Mouse (Mus musculus) heart, embryonic 16.5 days (tissue): ENCODE measurements around the gene Fbxo28. TPM values are rescaled to one million over a fixed set of nuclear protein-coding genes. Genes with fewer than 3 reads are reported as not detected.

Experiments used
- ATAC-seq: fragments of 200-750 bp; cut with Nextera tagmentation; replicated peaks from 2 replicates; pipeline ENCODE4 v1.8.0; 2017; ENCODE audit warnings: moderate number of reproducible peaks; ENCODE audit not compliant: insufficient read depth, low FRiP score; ENCODE audit errors: extremely low read depth
- H3K27ac ChIP-seq: fragments of 300-500 bp; sonication (generic); 2 replicates; pipeline ENCODE4 v1.5.1; 2014; ENCODE audit warnings: mild to moderate bottlenecking, low read length, control low read depth, moderate library complexity
- H3K27me3 ChIP-seq: fragments of 300-500 bp; sonication (generic); 2 replicates; pipeline ENCODE4 v1.6.1; 2014; ENCODE audit warnings: low read length, mixed read lengths; ENCODE audit not compliant: control insufficient read depth, insufficient read depth
- H3K36me3 ChIP-seq: fragments of 300-500 bp; sonication (generic); 2 replicates; pipeline ENCODE4 v1.6.1; 2014; ENCODE audit not compliant: control insufficient read depth, insufficient read depth
- H3K4me1 ChIP-seq: fragments of 300-500 bp; sonication (generic); 2 replicates; pipeline ENCODE4 v1.6.1; 2014; ENCODE audit warnings: low read length, mixed read lengths; ENCODE audit not compliant: control insufficient read depth, insufficient read depth
- H3K4me2 ChIP-seq: fragments of 300-500 bp; sonication (generic); 2 replicates; pipeline ENCODE4 v1.6.1; 2014; ENCODE audit warnings: low read depth, mild to moderate bottlenecking, control low read depth, low read length
- H3K4me3 ChIP-seq: fragments of 300-500 bp; sonication (generic); 2 replicates; pipeline ENCODE4 v1.5.1; 2014; ENCODE audit warnings: mild to moderate bottlenecking, control low read depth, low read length
- H3K9ac ChIP-seq: fragments of 300-500 bp; sonication (generic); 2 replicates; pipeline ENCODE4 v1.6.1; 2014; ENCODE audit warnings: low read length, control low read depth
- H3K9me3 ChIP-seq: fragments of 300-500 bp; sonication (generic); replicated peaks from 2 replicates; pipeline ENCODE4 v1.6.1; 2016; ENCODE audit warnings: low read length; ENCODE audit not compliant: control insufficient read depth
- WGBS: fragments of 180-500 bp; shearing (Covaris S2); extraction: QIAGEN DNeasy Blood & Tissue Kit; methylation state at CpG from one replicate; pipeline ENCODE4 v1.1.7; 2014; 5-methylcytosine and 5-hydroxymethylcytosine counted together
- polyA plus RNA-seq: library from polyadenylated mRNA; unstranded; fragments of >200 nt; fragmentation: Nextera tagmentation; extraction: Ambion mirVana; gene quantifications from 2 replicates; pipeline ENCODE4 v1.2.1, GENCODE M21; 2015

The Fbxo28 gene
- polyA plus RNA-seq, 1 experiment from 2014 or later, result 12.5 TPM

DNA sequence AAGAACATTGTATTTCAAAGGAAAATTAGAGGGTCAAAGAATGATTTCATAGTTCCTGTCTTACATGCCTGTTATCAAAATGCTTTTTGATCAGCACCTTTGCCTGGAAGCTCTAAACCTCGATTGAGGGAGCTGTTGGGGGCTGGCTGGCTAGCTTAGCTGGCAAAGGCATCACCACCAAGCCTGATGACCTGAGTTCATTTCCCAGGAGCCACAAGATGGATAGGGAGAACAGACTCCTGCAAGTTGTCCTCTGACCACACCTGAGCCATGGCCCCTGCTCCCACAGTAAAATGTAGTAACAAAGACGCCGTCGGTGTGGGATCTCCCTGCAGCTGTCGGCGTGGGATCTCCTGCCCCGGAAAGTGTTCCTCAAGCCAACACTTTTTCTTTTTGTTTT, 35.4 kb upstream of the Fbxo28 start:
- Histone ChIP-seq H3K9me3 (no peaks in the 10 kb centered on the region), H3K9ac (no peak overlapping the region), H3K36me3 (no peaks in the 10 kb centered on the region), H3K27me3 (no peaks in the 10 kb centered on the region; the same call in 1 of the 2 replicates), H3K27ac (no peak overlapping the region), H3K4me3 (no peak overlapping the region), H3K4me2 (no peak overlapping the region), H3K4me1 (no peaks in the 10 kb centered on the region)
- ATAC-seq, result no peak
- 90% methylated on average over 7 of the region's 7 CpGs for WGBS

DNA sequence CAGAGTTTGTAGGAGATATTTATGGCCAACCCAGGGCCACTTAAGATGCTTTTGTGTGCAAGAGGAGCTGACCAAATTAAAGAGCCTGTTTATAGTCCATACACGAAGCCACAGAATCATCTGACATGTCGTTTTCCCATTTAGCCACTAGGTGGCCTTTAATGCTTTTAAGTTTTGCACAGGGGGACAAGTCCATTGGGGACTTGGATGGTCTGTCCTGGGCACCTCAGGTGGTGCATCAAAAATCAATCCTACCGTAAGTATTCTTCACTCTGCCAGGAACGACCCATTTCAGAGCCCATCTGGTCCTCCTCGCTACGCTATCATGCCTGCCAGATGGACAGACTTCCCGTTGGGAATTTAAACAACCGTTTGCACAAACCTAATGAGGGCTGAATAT, 34.8 kb upstream of the Fbxo28 start:
- Histone ChIP-seq H3K9ac (no peak overlapping the region), H3K9me3 (no peaks in the 10 kb centered on the region), H3K4me1 (no peaks in the 10 kb centered on the region), H3K4me3 (no peak overlapping the region), H3K36me3 (no peaks in the 10 kb centered on the region), H3K27ac (no peak overlapping the region), H3K4me2 (no peak overlapping the region), H3K27me3 (no peaks in the 10 kb centered on the region; the same call in 1 of the 2 replicates)
- 31% methylated on average over 8 of the region's 8 CpGs for WGBS
- ATAC-seq, result no peak

DNA sequence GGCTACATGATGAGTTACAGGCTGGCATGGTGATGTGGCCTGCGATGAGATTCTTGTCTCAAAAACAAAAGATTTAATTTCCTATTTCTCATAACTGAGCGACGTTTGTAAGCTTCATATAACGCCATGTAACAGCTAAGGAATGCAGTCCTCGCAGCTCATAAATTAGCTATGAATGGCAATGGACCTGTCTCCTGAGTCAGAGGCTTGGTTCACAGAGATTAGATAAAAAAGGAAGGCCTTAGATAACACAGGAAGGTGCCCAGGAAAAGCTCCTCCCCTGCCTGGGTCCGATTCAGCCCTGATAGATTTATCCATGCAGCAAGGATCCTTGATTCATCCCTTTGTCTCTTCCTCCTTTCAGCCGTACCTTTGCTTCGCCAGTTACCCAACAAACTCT, 30.5 kb upstream of the Fbxo28 start:
- Histone ChIP-seq H3K4me2 (no peak overlapping the region), H3K27me3 (no peaks in the 10 kb centered on the region; the same call in 1 of the 2 replicates), H3K9me3 (no peaks in the 10 kb centered on the region), H3K27ac (no peak overlapping the region), H3K36me3 (no peaks in the 10 kb centered on the region), H3K9ac (no peak overlapping the region), H3K4me1 (no peaks in the 10 kb centered on the region), H3K4me3 (no peak overlapping the region)
- 58% methylated on average over 8 of the region's 8 CpGs for WGBS
- no peak for ATAC-seq

DNA sequence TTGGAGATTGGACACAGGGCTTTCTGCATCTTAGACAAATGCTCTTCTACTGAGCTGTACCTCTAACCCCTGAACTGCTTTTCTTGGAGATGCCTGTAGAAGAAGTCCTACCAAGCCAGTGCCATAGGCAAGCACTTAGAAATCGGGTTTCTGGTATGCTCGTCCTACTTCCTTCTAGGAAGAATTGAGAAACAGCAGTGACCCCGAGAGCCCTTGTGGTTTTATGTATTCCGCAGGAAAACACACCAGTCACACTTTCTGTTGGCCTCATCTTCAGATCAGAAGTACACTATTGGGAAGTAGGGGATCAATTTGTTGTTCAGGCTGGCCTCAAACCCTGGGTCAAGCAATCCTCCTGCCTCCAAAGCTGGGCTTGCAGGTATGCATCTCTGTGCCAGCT, 28.0 kb upstream of the Fbxo28 start:
- 65% methylated on average over 4 of the region's 4 CpGs for WGBS
- Histone ChIP-seq H3K4me1 (no peaks in the 10 kb centered on the region), H3K4me3 (no peak overlapping the region), H3K9me3 (no peaks in the 10 kb centered on the region), H3K9ac (no peak overlapping the region), H3K36me3 (no peaks in the 10 kb centered on the region), H3K27ac (no peak overlapping the region), H3K4me2 (no peak overlapping the region), H3K27me3 (no peaks in the 10 kb centered on the region)
- ATAC-seq, result no peak

DNA sequence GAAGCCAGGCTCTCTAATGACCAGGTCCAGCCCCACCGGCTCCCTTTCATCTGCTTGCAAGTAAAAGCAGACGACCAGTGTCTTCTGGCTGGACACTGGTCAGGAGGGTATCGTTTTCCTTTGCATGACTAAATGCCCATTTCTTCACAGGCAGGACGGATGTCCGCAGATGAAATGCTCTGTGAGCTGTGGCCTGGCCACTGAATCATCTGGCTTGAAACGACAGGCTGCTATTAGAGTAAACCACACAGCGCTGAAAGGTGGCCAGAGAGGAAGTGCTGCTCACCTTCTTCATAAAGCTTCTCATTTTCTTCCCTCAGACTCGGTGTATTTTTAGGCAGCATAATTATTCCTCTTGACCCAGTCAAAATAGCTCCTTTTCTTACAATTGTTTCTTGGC, 27.4 kb upstream of the Fbxo28 start:
- Histone ChIP-seq H3K9ac (no peak overlapping the region), H3K27me3 (no peaks in the 10 kb centered on the region), H3K9me3 (no peaks in the 10 kb centered on the region), H3K27ac (no peak overlapping the region), H3K4me3 (no peak overlapping the region), H3K4me1 (no peaks in the 10 kb centered on the region), H3K36me3 (no peaks in the 10 kb centered on the region), H3K4me2 (no peak overlapping the region)
- 59% methylated on average over 8 of the region's 8 CpGs for WGBS
- ATAC-seq, result no peak

DNA sequence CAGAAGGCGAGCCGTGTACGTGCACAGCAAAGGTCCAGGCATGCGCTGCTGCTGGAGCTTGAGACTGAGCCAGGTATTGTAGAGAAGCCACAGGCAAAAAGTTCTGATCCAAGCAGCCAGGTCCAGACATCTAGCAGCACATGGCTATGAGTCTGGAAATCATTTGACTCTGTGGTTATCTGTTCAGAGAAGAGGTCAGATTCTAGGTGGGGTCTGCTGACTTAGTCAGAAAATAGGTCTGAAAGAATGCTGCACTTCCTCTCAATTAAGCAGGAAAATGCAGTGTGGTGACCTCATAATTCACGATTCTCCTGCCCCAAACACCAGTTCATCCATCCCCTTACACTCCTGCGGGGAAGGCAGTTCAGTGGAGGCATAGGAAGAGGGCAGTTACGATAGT, 26.9 kb upstream of the Fbxo28 start:
- WGBS, result 65% methylated on average over 7 of the region's 7 CpGs
- H3K4me3 ChIP-seq, result no peak overlapping the region
- no peaks in the 10 kb centered on the region for H3K36me3 ChIP-seq
- ATAC-seq, result no peak
- no peak overlapping the region for H3K27ac ChIP-seq
- H3K4me1 ChIP-seq, result no peaks in the 10 kb centered on the region
- H3K9ac ChIP-seq, result no peak overlapping the region
- no peaks in the 10 kb centered on the region for H3K9me3 ChIP-seq
- H3K4me2 ChIP-seq, result no peak overlapping the region
- no peaks in the 10 kb centered on the region for H3K27me3 ChIP-seq

DNA sequence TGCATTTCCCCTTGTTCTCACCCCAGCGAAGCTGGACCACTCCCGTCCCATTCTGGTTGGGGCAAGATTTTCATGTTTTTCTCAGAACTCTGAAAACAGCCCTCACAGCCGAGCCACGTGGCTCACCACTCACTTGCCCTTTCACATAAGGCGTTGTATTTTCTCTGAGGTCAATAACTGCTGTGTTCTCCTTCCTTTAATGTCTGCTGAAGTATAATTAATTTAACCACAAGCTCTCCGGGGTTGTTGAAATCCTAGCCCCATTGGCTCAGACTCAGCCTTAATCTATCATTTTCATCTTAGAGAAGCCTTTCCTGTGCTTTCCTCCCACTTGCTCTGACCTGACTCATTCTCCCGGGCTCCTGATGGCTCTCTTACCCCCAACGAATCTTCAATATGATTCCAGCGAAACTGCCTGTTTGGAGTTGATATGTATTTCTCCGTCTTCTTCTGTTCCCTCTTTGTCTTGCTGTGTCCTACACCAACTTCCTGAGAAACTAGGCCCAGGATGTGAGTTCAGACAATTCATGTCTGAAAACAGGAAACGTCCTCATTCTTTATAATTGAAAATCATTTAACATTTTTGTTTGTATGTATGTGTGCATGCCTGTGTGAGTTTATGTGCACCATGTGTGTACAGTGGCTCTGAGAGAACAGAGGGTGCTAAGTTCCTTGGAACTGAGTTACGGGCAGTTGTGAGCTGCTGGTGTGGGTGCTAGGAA, 22.4 kb upstream of the Fbxo28 start:
- Histone ChIP-seq H3K4me2 (no peak overlapping the region), H3K9ac (no peak overlapping the region), H3K4me3 (no peak overlapping the region), H3K27ac (no peak overlapping the region), H3K27me3 (no peaks in the 10 kb centered on the region), H3K9me3 (no peaks in the 10 kb centered on the region), H3K4me1 (no peaks in the 10 kb centered on the region), H3K36me3 (no peaks in the 10 kb centered on the region)
- ATAC-seq, result no peak
- WGBS, result 65% methylated on average over 12 of the region's 12 CpGs

DNA sequence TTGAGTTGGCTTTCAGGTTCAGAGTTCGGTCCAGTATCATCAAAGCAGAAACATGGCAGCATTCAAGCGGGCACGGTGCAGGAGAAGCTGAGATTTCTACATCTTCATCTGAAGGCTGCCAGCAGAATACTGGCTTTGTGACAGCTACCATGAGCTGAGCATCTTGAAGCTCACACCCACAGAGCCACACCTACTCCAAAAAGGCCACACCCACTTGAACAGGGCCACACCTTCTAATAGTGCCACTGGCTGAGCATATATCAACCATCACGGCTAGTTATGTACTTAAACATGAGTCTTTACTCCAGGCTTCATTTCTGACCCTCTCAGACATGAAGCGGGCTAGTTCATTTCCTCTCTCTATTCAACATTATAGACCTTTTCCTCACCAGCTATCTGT, 21.3 kb upstream of the Fbxo28 start:
- Histone ChIP-seq H3K4me2 (no peak overlapping the region), H3K27ac (no peak overlapping the region), H3K4me3 (no peak overlapping the region), H3K27me3 (no peaks in the 10 kb centered on the region), H3K36me3 (no peaks in the 10 kb centered on the region), H3K9ac (no peak overlapping the region), H3K9me3 (no peaks in the 10 kb centered on the region), H3K4me1 (no peaks in the 10 kb centered on the region)
- 86% methylated on average over 5 of the region's 5 CpGs for WGBS
- ATAC-seq, result no peak

DNA sequence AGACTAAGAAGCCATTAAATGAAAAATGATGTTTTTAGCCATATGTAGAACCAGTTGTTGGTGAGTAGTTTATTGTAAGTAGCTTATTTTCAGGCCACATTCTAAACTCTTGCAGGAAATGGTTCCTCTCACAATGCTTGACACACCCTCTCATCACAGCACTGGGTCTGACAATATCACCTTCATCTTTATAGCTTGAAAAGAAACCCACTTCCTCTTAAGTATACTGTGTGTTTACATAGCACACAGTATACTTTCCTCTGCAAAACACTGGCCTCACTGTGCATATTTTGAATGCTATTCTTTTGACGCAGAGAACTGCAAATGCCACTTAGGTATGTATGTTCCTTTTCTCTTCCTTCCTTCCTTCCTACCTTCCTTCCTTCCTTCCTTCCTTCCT, 16.7 kb upstream of the Fbxo28 start:
- Histone ChIP-seq H3K4me2 (no peak overlapping the region), H3K9ac (no peak overlapping the region), H3K27ac (no peak overlapping the region), H3K27me3 (no peaks in the 10 kb centered on the region), H3K36me3 (no peaks in the 10 kb centered on the region), H3K4me3 (no peak overlapping the region), H3K9me3 (peaks cover 4% of the 10 kb centered on the region; the same call in 1 of the 2 replicates), H3K4me1 (no peaks in the 10 kb centered on the region)
- no peak for ATAC-seq
- 74% methylated on average over 1 of the region's 1 CpGs for WGBS
